Mouse (Mus musculus) lung, embryonic 16.5 days (tissue): Measurements from ENCODE around the gene Morc2a. TPM values are rescaled to one million over a fixed set of nuclear protein-coding genes. Genes with fewer than 3 reads are reported as not detected.

Source experiments
- ATAC-seq: fragments of 200-750 bp; cut with Nextera tagmentation; 2 replicates; pipeline ENCODE4 v1.8.0; 2017; ENCODE audit warnings: low read depth, mild to moderate bottlenecking, moderate library complexity
- H3K27ac ChIP-seq: fragments of 300-500 bp; sonication (generic); 2 replicates; pipeline ENCODE4 v1.5.1; 2014; ENCODE audit warnings: mild to moderate bottlenecking, control low read depth, low read length
- H3K27me3 ChIP-seq: fragments of 300-500 bp; sonication (generic); 2 replicates; pipeline ENCODE4 v1.6.1; 2014; ENCODE audit warnings: low read depth, low read length, mixed read lengths; ENCODE audit not compliant: control insufficient read depth, insufficient read depth
- H3K36me3 ChIP-seq: fragments of 300-500 bp; sonication (generic); 2 replicates; pipeline ENCODE4 v1.6.1; 2014; ENCODE audit warnings: low read length; ENCODE audit not compliant: control insufficient read depth, insufficient read depth
- H3K4me1 ChIP-seq: fragments of 300-500 bp; sonication (generic); replicated peaks from 2 replicates; pipeline ENCODE4 v1.6.1; 2014; ENCODE audit warnings: low read length, mixed read lengths; ENCODE audit not compliant: control insufficient read depth, insufficient read depth
- H3K4me2 ChIP-seq: fragments of 300-500 bp; sonication (generic); 2 replicates; pipeline ENCODE4 v1.6.1; 2014; ENCODE audit warnings: low read depth, low read length, control low read depth
- H3K4me3 ChIP-seq: fragments of 300-500 bp; sonication (generic); 2 replicates; pipeline ENCODE4 v1.5.1; 2014; ENCODE audit warnings: mild to moderate bottlenecking, low read length, control low read depth
- H3K9ac ChIP-seq: fragments of 300-500 bp; sonication (generic); 2 replicates; pipeline ENCODE4 v1.6.1; 2014; ENCODE audit warnings: low read length, control low read depth
- H3K9me3 ChIP-seq: fragments of 300-500 bp; sonication (generic); 2 replicates; pipeline ENCODE4 v1.6.1; 2016; ENCODE audit warnings: low read length; ENCODE audit not compliant: control insufficient read depth
- WGBS: fragments of 180-500 bp; shearing (Covaris S2); extraction: QIAGEN DNeasy Blood & Tissue Kit; methylation state at CpG from one replicate; pipeline ENCODE4 v1.1.7; 2014; 5-methylcytosine and 5-hydroxymethylcytosine counted together
- polyA plus RNA-seq: library from polyadenylated mRNA; unstranded; fragments of >200 nt; fragmentation: Nextera tagmentation; extraction: Ambion mirVana; gene quantifications from 2 replicates; pipeline ENCODE4 v1.2.1, GENCODE M21; 2015

Morc2a gene
- polyA plus RNA-seq, 1 experiment from 2014 or later: 26.5 TPM

- Histone ChIP-seq H3K4me2 (no peak overlapping the region), H3K9me3 (no peaks in the 10 kb centered on the region), H3K27ac (no peak overlapping the region), H3K4me1 (no peaks in the 10 kb centered on the region), H3K36me3 (no peaks in the 10 kb centered on the region), H3K27me3 (no peaks in the 10 kb centered on the region), H3K4me3 (no peak overlapping the region), H3K9ac (no peak overlapping the region)
- no peak for ATAC-seq
- 59% methylated on average over 2 of the region's 2 CpGs for WGBS
These were observed 89.8 kb downstream of the Morc2a start for GRCm38 (mm10) chr11:3738778-3739177.

Other genes with a start within 250 kb of the Morc2a start
- gene Limk2, start 240.0 kb upstream of the Morc2a start, polyA plus RNA-seq: 53.1 and 54.5 TPM in 2 replicates
- gene Rnf185, start 196.8 kb upstream of the Morc2a start, polyA plus RNA-seq: 31.2 and 32.8 TPM in 2 replicates
- 0.38 and 0.52 TPM in 2 replicates for gene Pla2g3, start 160.9 kb upstream of the Morc2a start, polyA plus RNA-seq
- 1.6 and 1.7 TPM in 2 replicates for gene Inpp5j, start 144.4 kb upstream of the Morc2a start, polyA plus RNA-seq
- 110 and 116 TPM in 2 replicates for gene Selenom, start 134.5 kb upstream of the Morc2a start, polyA plus RNA-seq
- 110 and 121 TPM in 2 replicates for gene Smtn, start 108.6 kb upstream of the Morc2a start, polyA plus RNA-seq
- gene Osbp2, start 214.7 kb downstream of the Morc2a start, polyA plus RNA-seq: 0.23 and 0.60 TPM in 2 replicates
- gene 4921536K21Rik, start 245.9 kb downstream of the Morc2a start, polyA plus RNA-seq: 0.47 and 0.79 TPM in 2 replicates
- gene Dusp18, start 246.0 kb downstream of the Morc2a start, polyA plus RNA-seq: 11.7 and 12.6 TPM in 2 replicates